Mouse (Mus musculus) liver, adult 2 months (tissue): ENCODE measurements around the gene Wnt5a.

ENCODE experiments used
- CTCF ChIP-seq: fragments of 200-500 bp; IDR thresholded peaks from 2 replicates; pipeline ENCODE4 v1.5.1; 2011; ENCODE audit warnings: low read depth, low read length, control low read depth
- POLR2A ChIP-seq: fragments of 200-500 bp; IDR thresholded peaks from 2 replicates; pipeline ENCODE4 v1.6.1; 2011; ENCODE audit warnings: low read length, control low read depth; ENCODE audit not compliant: insufficient read depth; ENCODE audit errors: extremely low read depth

DNA sequence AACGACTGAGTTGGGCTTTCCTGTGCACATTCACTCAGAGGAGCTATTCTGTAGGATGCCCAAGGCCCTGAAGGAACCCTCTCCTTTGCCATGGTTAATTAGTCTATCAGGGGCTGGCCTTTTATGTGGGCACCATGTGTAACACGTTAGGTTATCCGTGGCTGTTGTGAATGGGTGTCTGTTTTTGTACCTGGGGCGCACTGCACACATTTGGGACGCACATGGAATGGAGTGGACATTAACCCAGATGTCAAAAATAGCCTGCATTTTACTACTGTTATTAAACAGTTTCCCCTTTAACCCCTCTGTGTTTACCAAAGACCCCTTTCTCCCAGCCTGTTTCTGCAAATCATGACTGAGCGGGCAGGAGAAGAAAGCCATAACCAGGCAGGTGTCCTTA is 34.3 kb upstream of the Wnt5a start:
- TF ChIP-seq CTCF (no peak), POLR2A (no peak)
